Mouse (Mus musculus): ENCODE data around the gene Hgd. TPM values are rescaled to one million over a fixed set of nuclear protein-coding genes. Genes with fewer than 3 reads are reported as not detected.

Gene Hgd
- polyA plus RNA-seq, 1 experiment from 2014 or later, result 0.16 TPM

- H3K9me3 ChIP-seq, result no peaks in the 10 kb centered on the region
- DNase-seq (ENCODE audit: low spot score), result no peak
- no peak overlapping the region for H3K27ac ChIP-seq (replicated peaks)
- WGBS, result 92% methylated on average over 5 of the region's 5 CpGs
- no peaks in the 10 kb centered on the region for H3K27me3 ChIP-seq (replicated peaks; ENCODE audit: low read depth, poor library complexity, severe bottlenecking)
- H3K4me1 ChIP-seq, result 0 out of 2 replicates have a peak, but pooled peaks cover 2% of the 10 kb centered on the region
- H3K36me3 ChIP-seq (replicated peaks), result peaks cover 30% of the 10 kb centered on the region
- no peak overlapping the region for H3K4me3 ChIP-seq
Measured at GRCm38 (mm10) chr16:37562961-37563360, 17.0 kb upstream of the Hgd start.

- Histone ChIP-seq H3K9me3 (no peaks in the 10 kb centered on the region), H3K4me3 (no peak overlapping the region), H3K27ac (replicated peaks) (no peak overlapping the region), H3K4me1 (0 out of 2 replicates have a peak, but pooled peaks cover 2% of the 10 kb centered on the region), H3K27me3 (replicated peaks; ENCODE audit: low read depth, poor library complexity, severe bottlenecking) (no peaks in the 10 kb centered on the region), H3K36me3 (replicated peaks) (peaks cover 15% of the 10 kb centered on the region; the same call in 1 of the 2 replicates)
- DNase-seq (ENCODE audit: low spot score), result no peak
- 96% methylated on average over 1 of the region's 1 CpGs for WGBS
Measured at GRCm38 (mm10) chr16:37565117-37565516, 14.8 kb upstream of the Hgd start.

GRCm38 (mm10) chr16:37566107-37566506, 13.8 kb upstream of the Hgd start:
- 83% methylated on average over 6 of the region's 6 CpGs for WGBS

GRCm38 (mm10) chr16:37567113-37568050, 12.6 kb upstream of the Hgd start:
- Histone ChIP-seq H3K27ac (replicated peaks) (no peak overlapping the region), H3K9me3 (no peaks in the 10 kb centered on the region), H3K36me3 (replicated peaks) (peaks cover 20% of the 10 kb centered on the region), H3K27me3 (replicated peaks; ENCODE audit: low read depth, poor library complexity, severe bottlenecking) (no peaks in the 10 kb centered on the region), H3K4me3 (no peak overlapping the region), H3K4me1 (peaks cover 7% of the 10 kb centered on the region; the same call in 1 of the 2 replicates)
- WGBS, result 91% methylated on average over 12 of the region's 12 CpGs
- DNase-seq (ENCODE audit: low spot score), result no peak

More at GRCm38 (mm10) chr16:37566107-37566506, 13.8 kb upstream of the Hgd start:
- Histone ChIP-seq H3K9me3 (no peaks in the 10 kb centered on the region), H3K4me3 (no peak overlapping the region), H3K4me1 (0 out of 2 replicates have a peak, but pooled peaks cover 2% of the 10 kb centered on the region), H3K36me3 (replicated peaks) (peaks cover 12% of the 10 kb centered on the region; the same call in 1 of the 2 replicates), H3K27me3 (replicated peaks; ENCODE audit: low read depth, poor library complexity, severe bottlenecking) (no peaks in the 10 kb centered on the region), H3K27ac (replicated peaks) (no peak overlapping the region)
- no peak for DNase-seq (ENCODE audit: low spot score)

GRCm38 (mm10) chr16:37571554-37571953, 8.4 kb upstream of the Hgd start:
- H3K4me1 ChIP-seq, result peaks cover 7% of the 10 kb centered on the region
- no peaks in the 10 kb centered on the region for H3K27me3 ChIP-seq (replicated peaks; ENCODE audit: low read depth, poor library complexity, severe bottlenecking)
- no peak overlapping the region for H3K4me3 ChIP-seq
- peaks cover 28% of the 10 kb centered on the region for H3K36me3 ChIP-seq (replicated peaks)
- H3K27ac ChIP-seq (replicated peaks), result no peak overlapping the region
- no peak for DNase-seq (ENCODE audit: low spot score)
- peaks cover 5% of the 10 kb centered on the region; the same call in 1 of the 2 replicates for H3K9me3 ChIP-seq
- whole genome bisulfite sequencing, result 68% methylated on average over 3 of the region's 3 CpGs

- H3K27ac ChIP-seq (replicated peaks), result no peak overlapping the region
- WGBS, result 83% methylated on average over 12 of the region's 12 CpGs
- DNase-seq (ENCODE audit: low spot score), result no peak
Measured at GRCm38 (mm10) chr16:37572117-37572754, 7.7 kb upstream of the Hgd start.

GRCm38 (mm10) chr16:37573061-37573460, 6.9 kb upstream of the Hgd start:
- Histone ChIP-seq H3K4me3 (no peak overlapping the region), H3K9me3 (peaks cover 5% of the 10 kb centered on the region; the same call in 1 of the 2 replicates), H3K36me3 (replicated peaks) (peaks cover 24% of the 10 kb centered on the region), H3K27me3 (replicated peaks; ENCODE audit: low read depth, poor library complexity, severe bottlenecking) (no peaks in the 10 kb centered on the region), H3K4me1 (peaks cover 9% of the 10 kb centered on the region), H3K27ac (replicated peaks) (no peak overlapping the region)
- no peak for DNase-seq (ENCODE audit: low spot score)
- WGBS, result 95% methylated on average over 5 of the region's 5 CpGs

More at GRCm38 (mm10) chr16:37572117-37572754, 7.7 kb upstream of the Hgd start:
- Histone ChIP-seq H3K27me3 (replicated peaks; ENCODE audit: low read depth, poor library complexity, severe bottlenecking) (no peaks in the 10 kb centered on the region), H3K9me3 (peaks cover 5% of the 10 kb centered on the region; the same call in 1 of the 2 replicates), H3K4me3 (no peak overlapping the region), H3K4me1 (peaks cover 9% of the 10 kb centered on the region), H3K36me3 (replicated peaks) (peaks cover 28% of the 10 kb centered on the region)

- Histone ChIP-seq H3K4me3 (no peak overlapping the region), H3K9me3 (peaks cover 5% of the 10 kb centered on the region; the same call in 1 of the 2 replicates), H3K27me3 (replicated peaks; ENCODE audit: low read depth, poor library complexity, severe bottlenecking) (no peaks in the 10 kb centered on the region), H3K27ac (replicated peaks) (no peak overlapping the region), H3K4me1 (peaks cover 9% of the 10 kb centered on the region), H3K36me3 (replicated peaks) (peaks cover 24% of the 10 kb centered on the region)
- WGBS, result 79% methylated on average over 3 of the region's 3 CpGs
- DNase-seq (ENCODE audit: low spot score), result no peak
Measured at GRCm38 (mm10) chr16:37575325-37575724, 4.6 kb upstream of the Hgd start.

GRCm38 (mm10) chr16:37579591-37579990, 362 bp upstream of the Hgd start:
- DNase-seq (ENCODE audit: low spot score), result no peak
- H3K27me3 ChIP-seq (replicated peaks; ENCODE audit: low read depth, poor library complexity, severe bottlenecking), result 0 out of 2 replicates have a peak, but pooled peaks cover 8% of the 10 kb centered on the region
- no peak overlapping the region for H3K4me3 ChIP-seq
- no peaks in the 10 kb centered on the region for H3K9me3 ChIP-seq
- H3K4me1 ChIP-seq, result peaks cover 33% of the 10 kb centered on the region
- peaks cover 3% of the 10 kb centered on the region; the same call in 1 of the 2 replicates for H3K36me3 ChIP-seq (replicated peaks)
- 70% methylated on average over 1 of the region's 1 CpGs for WGBS
- H3K27ac ChIP-seq (replicated peaks), result no peak overlapping the region

- H3K9me3 ChIP-seq, result no peaks in the 10 kb centered on the region
- no peak for DNase-seq (ENCODE audit: low spot score)
- 87% methylated on average over 4 of the region's 4 CpGs for WGBS
- H3K27ac ChIP-seq (replicated peaks), result no peak overlapping the region
- no peaks in the 10 kb centered on the region for H3K36me3 ChIP-seq (replicated peaks)
- no peak overlapping the region for H3K4me3 ChIP-seq
- H3K4me1 ChIP-seq, result peaks cover 42% of the 10 kb centered on the region
- peaks cover 14% of the 10 kb centered on the region for H3K27me3 ChIP-seq (replicated peaks; ENCODE audit: low read depth, poor library complexity, severe bottlenecking)
Measured at GRCm38 (mm10) chr16:37580651-37581050, 698 bp downstream of the Hgd start.

GRCm38 (mm10) chr16:37581901-37582300, 1.9 kb downstream of the Hgd start:
- 84% methylated on average over 3 of the region's 3 CpGs for WGBS
- H3K27ac ChIP-seq (replicated peaks), result no peak overlapping the region
- no peak for DNase-seq (ENCODE audit: low spot score)
- H3K4me1 ChIP-seq, result peaks cover 38% of the 10 kb centered on the region
- H3K9me3 ChIP-seq, result no peaks in the 10 kb centered on the region
- peaks cover 17% of the 10 kb centered on the region for H3K27me3 ChIP-seq (replicated peaks; ENCODE audit: low read depth, poor library complexity, severe bottlenecking)
- no peak overlapping the region for H3K4me3 ChIP-seq
- no peaks in the 10 kb centered on the region for H3K36me3 ChIP-seq (replicated peaks)

- no peak for DNase-seq (ENCODE audit: low spot score)
- Histone ChIP-seq H3K27ac (replicated peaks) (0 out of 2 replicates have a peak overlapping the region, but pooled peaks have one; percentile 21), H3K4me1 (peaks cover 38% of the 10 kb centered on the region), H3K36me3 (replicated peaks) (no peaks in the 10 kb centered on the region), H3K9me3 (no peaks in the 10 kb centered on the region), H3K27me3 (replicated peaks; ENCODE audit: low read depth, poor library complexity, severe bottlenecking) (peaks cover 17% of the 10 kb centered on the region), H3K4me3 (no peak overlapping the region)
- 76% methylated on average over 3 of the region's 3 CpGs for WGBS
Measured at GRCm38 (mm10) chr16:37583306-37583705, 3.4 kb downstream of the Hgd start.

All from embryonic facial prominence, embryonic 10.5 days (tissue).